Mouse (Mus musculus) embryo, embryonic 9.5 days (tissue): ENCODE measurements around the gene Auh.

ENCODE experiments used
- DNase-seq: peaks from one replicate; pipeline ENCODE4 v3.0.0-alpha.2; 2017; ENCODE audit errors: extremely low spot score

Auh gene

DNA sequence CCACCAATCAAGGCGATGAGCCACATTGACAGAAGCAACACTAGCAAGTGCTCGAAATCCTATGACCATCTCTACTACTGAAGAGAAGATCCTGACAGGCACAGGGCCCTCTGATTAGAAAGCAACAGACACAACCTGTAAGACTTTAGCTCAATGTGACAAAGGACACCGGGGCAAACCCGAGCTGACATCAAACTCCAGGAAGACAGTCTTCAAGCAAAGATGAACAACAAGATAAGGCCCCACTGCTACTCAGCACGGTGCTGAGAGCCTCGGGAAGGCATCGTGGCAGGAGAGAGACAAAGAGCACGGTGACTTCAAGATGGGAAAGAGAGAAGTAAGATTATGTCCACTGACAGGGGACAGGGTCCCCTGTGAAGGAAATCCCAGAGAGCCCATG, 7.5 kb downstream of the Auh start:
- no peak for DNase-seq

DNA sequence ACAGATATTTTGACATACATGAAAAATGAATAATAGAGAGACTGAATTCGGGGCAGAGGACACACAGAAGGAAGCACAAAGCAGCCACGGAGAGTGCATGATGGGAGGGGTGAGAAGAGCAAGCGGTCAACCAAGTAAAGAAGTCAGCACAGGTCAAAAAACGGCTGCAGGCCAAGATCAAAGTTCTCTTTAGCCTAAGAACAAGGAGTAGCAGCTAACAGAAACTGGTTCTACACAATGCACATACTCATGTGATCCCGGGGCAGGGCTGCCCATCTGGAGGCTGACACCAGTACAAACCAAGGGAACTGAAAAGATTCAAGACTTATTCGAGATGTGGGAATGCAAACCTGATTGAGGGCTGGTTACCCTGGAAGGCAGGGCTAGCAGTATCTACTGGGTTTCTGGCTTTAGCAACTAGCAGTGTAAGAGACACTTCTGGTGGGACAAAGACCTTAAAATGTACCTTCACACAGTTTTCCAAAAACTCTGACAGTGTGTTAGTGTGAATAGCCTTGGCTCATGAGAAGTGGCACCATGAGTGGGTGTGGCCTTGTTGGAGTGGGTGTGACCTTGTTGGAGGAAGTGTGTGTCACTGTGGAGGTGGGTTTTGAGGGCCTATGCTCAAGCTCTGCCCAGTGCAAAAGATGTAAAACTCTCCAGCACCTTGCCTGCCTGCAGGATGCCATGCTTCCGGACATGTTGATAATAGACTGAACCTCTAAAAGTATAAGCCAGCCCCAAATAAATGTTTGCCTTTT, 8.2 kb downstream of the Auh start:
- no peak for DNase-seq

DNA sequence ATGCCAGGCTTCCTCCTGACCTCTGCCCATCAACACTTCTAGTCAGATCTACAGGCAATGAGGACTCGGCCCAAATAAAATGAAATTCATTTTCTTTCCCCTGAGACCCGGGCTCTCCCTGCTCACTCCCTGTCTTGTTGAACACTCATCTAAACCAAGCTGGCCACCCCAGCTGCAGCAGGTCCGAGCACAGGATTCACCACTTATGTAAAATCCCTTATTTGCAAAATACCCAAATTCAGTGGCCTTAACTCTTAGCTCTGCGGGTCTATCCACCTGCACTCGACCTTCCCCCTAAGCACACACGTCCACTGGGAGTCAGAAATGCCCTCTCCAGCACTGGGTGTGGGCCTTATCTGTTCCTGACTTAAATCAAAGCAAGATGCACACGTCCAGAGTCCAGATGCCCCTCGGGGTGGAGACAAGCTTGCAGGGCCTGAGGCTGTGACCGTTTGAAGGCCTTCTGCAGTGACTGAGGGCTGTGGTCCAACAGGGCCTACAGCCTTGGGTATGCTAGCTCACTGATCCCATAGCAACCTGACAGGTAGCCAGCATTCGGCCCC, 9.6 kb downstream of the Auh start:
- DNase-seq, result no peak

DNA sequence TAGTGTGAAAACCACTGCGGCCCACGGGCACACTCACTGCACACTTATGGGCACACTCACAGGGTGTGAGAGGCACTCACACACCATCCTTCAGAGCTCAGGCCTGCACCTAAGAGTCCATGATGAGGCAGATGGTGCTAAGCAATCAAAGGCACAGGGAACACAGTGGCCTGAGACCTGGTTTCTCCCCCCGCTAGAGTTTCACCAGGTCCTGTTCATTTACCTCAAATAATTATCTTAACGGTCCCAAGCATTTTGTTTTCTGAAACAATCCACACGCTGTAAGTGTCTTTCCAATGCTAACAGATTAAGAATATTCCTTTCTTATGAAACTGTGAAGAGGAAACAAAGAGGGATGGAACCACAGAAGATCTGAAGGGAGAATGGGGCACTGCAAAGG, 11.1 kb downstream of the Auh start:
- no peak for DNase-seq

DNA sequence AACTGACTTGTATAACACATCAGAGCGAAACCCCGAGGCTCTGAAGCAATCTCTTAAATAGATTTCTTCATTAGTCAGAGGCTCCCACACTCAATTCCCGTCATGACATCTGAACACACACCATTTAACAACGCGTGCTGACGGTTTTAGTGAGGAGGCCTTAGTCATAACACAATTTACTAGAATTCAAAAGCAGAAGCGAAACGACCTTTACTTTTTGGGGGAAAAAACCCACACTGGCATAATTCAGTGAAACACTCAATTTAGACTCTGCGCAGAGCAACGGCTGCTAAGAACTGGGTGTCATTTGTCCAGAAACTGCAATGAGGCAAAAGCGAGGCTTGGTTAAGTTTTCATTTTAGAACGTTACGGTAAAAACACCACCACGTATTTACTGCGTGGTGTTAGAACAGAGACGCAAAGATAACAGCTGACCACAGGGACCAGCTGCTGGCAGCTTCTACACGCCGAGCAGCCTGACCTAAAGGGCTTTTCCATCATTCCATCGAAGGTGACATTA, 14.8 kb downstream of the Auh start:
- no peak for DNase-seq

DNA sequence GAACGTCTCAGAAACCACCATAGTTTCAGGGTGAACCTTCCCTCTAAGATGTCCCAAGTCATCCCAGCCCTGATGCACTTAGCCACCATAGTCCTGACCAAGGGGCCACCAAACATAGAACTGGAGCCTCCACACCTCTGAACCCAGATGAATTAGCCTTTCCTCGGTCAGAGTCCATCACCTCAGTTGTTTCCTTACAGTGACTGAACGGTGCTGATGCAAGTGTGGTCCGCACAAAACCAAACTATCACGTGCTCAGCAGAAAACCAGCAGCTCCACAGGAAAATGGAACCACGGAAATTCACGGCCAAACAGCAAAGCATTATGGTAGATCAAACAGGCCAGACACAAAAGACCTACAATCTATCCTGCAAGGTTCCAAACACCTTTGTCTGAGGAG, 15.6 kb downstream of the Auh start:
- no peak for DNase-seq

DNA sequence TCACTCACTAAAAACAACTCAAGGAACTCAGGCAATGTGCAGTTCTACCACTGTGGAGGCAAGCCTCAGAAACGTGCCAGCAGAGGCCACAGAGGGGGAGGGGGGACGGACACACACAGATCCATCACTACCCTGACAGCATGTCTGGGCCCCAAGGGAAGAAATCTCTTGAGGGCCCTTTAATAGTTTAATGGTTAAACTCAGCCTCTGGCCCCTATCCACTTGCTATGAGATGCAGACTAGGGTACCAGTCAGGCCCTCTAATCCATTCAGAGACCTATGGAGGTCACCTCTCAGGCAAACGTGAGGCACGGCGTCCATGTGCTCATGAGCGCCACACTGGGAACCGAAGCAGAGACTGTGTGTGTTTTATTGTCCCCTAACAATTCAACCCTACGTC, 17.0 kb downstream of the Auh start:
- DNase-seq, result peak; percentile 35

DNA sequence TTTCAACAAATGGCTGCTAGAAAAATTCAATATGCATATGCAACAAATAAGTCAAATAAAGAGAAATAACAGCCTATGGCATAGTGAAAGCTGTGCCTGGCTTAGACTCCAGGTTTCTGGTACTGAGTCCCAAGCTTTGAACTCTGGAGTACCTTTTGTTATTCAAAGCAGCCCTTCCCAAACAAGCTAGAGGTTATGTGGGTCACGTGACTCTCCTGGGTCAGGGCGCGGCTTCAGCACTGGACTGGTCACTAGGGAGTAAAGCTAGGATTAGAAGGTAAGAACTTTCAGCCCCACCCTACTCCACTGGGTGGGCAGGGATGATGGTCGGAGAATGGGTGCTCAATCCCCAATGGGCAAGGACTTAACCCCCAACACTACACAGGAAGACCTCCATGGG, 18.2 kb downstream of the Auh start:
- DNase-seq, result no peak

DNA sequence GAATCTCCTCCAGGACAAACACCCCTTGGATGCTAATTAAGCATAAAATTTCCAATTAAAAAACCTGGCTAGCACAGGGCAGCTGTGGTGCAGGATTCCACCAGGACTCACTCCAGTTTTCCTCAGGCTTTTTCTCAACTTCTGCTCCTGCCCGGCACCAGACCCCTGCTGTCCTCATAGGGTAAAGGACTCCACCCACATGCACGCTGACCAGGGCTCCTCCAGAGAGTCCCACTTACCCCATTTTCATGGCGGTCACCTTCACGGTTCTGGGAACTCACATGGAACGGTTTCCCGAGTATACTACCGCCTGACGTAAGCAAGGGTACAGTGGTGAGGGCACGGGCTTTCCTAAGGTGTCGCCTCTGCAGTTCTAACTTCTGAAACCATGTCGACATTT, 23.2 kb downstream of the Auh start:
- no peak for DNase-seq

DNA sequence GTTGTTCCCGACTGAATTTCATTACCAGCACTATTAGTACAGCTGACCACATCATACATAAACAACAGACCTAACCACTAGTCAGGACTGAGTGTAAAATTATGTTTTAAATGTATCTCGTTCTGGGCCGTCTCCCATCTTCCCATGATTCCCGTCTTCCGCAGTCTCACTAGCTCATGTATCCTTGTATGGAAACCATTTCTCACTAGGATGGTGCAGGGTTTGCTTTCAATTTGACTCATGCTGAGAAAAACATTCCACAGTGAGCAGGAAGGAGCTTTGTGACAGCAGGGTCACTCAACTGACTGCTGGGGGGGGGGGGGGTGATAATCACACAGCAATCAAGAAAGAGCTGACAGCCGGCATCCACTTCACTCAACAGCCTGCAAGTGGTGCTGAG, 25.3 kb downstream of the Auh start:
- peak; percentile 32 for DNase-seq

DNA sequence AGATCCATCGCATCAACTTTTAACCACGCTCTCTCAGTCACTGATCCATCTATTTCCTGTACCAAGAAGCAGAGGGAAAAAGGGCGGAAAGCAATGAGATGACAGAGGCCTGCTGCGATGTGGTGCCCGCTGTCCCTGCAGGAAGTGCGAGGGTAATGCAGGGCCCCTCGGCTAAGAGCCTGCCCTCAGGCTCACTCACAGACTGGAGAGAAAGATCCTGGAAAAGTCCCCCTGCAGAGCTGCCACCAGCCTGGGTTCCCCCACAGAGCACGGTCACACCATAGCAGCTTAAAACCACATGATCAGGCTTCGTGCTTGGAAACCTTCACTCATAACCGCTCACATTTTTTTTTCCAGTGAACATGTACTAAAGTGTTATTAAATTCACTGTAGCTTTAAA, 25.7 kb downstream of the Auh start:
- DNase-seq, result peak; percentile 47

DNA sequence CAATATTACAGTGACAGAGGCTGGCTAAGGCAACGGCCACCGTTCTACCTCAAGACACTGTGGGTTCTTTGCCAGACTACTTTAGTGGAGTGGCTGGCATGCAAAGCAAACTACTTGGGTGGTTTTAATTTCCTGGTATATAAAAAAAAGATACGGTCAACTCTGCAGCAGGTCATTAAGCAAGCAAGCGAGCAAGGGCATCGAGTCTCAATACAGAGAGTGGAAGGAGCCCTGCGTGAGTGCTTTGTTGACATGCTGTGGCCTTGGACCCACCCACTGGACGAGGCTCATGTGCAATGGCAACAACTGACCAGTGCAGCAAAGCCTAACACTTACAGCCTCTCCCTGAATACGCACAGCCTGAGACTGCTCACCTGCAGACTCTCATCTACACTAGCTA, 27.0 kb downstream of the Auh start:
- no peak for DNase-seq

DNA sequence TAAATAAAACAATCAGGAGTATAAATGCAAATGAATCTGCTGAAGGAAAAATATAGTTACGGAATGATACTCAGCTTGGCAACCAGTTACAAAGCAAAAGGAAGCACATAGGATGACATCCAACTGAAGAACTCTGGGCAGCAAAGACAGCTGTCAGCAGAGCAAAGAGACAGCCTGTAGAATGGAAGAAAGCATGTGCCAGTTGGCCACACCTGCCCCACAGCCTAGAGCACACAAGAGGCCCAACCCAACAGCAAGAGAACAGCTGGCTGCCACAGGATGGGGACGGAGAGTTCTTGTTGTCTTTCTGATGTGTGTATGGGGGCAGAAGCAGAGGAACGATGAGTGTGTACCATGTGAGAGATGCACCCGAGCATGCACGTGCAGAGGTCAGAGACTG, 29.8 kb downstream of the Auh start:
- no peak for DNase-seq

DNA sequence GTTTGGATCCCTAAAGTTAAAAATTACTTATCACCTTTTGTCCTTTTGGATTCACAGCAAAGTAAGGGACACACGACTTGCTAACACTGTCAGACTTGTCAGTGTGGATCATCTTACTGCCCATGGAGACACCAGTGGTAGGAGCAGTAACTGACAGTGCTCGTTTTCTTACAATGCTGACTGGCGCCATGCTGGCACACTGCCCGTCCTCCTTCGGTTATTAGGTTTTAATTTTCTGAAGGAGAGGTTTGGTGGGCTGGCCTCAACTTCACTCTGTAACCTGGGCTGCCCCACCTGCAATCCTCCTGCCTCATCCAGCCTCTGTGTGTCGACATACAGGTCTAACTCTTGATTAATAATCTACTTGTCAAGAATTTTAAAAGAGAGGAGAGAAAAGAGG, 31.7 kb downstream of the Auh start:
- DNase-seq, result no peak

DNA sequence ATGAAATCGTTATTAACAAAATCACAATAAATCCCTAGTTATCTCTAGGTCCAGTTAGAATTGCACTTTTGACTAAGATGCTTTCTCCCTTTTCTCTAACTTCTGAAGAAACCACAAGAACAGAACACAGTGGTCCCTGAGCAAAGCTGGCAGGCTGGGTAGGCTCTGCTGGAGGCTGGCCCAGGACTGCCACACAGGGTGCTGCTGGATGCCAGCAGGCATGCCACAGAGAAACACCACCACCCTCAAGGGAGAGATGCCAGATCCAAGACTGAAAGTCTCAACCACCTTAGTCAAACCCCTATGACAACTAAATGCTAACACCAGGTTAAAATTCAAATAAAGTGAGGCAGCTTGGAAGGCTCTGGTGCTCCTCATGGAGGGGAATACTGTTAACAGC, 36.7 kb downstream of the Auh start:
- DNase-seq, result no peak

DNA sequence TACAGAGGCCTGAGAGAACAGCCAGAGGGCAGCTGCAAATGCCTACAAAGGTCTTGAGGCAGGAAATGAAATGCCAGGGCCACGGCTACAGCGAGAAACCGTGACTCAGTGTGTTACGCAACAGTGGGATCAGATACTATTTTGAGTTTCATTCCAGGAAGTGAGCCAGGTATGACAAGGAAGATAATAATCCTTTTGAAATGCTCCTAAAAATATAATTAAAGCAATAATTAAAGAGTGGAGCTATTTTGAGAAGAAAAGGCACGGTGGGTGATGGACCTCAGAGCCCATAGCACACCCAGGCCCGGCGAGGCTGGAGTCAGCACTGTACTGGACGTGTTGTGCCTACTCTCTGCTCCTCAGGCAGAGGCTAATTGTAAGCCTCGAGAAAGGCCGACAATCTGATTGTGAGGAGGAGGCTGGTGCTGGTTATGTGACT, 37.4 kb downstream of the Auh start:
- DNase-seq, result no peak

DNA sequence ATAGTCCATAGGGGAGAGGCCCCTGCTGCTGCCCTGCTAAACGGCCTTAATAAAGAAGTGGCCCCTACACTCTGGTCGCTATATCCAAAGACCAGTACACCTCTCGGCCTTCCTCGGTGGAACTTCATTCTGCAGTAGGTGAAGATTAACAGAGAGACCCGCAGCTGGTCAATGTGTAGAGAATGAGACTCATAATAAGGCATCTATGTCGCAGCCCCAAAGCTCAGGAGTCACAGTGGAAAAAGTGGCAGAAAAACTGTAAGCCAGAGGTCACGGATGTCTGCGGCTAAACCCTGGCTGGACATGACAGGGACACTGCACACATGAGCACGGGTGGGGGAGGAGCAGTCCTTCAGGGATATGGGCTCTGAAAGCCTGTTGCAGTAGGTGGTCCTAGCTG, 39.2 kb downstream of the Auh start:
- DNase-seq, result no peak

DNA sequence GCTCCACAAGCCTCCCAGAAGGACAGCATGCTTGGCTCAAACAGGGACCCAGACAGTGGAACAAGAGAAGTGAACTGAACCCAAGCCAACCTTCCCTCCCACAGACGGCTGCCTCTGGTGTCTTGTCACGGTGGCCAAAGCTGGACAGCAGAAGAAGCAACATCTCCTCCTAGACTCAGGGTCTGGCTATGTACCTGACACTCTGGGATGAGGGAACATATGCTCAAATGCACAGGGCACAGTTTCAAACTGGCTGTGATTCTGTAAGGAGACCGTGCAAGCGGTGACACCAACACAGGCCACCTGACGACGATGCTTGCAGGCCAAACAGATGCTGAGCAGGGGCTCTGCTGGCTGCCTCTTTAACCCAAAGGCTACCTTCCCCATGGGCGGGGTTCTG, 42.7 kb downstream of the Auh start:
- no peak for DNase-seq

DNA sequence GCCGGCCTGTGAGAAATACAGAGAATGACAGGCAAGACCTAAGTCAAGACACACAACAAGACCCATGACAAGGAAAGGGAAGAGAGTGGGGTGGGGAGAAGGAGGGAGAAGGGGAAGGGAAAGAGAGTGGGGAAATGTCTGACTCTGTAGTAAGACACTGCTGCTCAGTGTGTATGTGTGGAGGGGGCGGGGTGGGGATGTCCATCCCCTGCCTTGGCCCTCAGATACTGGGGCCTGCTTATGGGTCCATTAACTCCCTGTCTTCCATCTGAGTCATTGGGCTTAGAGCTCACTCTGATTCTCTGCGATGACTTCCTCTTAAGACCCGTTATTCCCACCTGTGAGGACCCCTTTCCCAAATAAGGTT, 45.5 kb downstream of the Auh start:
- no peak for DNase-seq

DNA sequence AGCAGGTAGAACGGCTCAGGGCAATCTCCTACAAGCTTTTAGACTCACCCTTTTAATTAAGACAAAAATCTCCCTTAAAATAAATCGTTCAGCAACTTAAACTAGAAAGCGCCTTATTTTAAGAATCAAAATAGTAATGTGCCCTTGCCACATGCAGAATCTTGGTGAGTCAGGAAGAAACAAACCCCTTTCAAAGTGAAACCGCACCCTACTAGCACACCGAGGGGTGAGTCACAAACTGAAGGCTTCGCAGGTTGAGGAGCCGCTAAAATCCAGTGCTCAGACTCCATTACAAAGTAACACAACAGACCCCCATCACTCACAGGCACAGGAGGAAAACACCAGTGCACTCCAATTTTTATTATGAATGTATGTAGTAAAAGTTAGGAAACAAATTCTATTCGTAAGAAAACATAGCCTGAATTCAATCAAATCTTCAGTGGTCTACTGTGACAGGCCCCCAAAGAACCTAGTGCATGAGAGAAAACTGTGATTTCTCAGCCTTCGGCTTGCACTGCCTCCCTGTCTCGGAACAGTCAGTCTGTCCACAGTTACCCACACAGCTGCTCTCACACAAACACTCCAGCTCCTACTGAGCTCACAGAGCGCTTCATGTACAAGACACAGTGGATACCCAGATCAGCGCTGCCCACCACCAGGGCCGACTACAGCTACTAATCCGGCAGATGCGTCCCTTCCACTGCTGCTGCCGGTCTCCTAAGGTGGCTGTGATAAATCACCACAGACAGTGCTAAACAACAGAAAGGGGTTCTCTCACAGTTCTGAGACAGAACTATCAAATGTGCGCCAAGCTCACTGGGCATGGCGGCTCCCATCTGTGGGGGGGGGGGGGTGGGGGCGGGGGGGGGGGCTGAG, 46.2 kb downstream of the Auh start:
- DNase-seq, result no peak

DNA sequence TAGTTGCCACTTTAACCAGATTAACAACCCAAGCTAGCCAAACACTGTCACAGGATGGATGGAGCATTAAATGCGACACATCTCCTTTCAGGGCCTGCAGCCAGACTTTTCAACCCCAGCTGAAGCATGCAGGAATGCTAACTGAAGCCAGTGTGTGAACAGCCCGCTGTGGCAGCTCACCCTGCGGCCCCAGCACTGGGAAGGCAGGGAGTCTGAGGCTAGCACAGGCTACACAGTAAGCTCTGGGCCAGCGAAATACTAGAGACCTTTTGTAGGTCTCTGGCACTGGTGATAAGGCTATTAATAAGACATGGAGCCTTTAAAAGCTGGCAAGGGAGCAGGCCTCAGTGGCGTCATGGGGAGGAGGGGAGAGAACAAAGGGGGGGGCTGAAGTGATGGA, 49.1 kb downstream of the Auh start:
- no peak for DNase-seq

DNA sequence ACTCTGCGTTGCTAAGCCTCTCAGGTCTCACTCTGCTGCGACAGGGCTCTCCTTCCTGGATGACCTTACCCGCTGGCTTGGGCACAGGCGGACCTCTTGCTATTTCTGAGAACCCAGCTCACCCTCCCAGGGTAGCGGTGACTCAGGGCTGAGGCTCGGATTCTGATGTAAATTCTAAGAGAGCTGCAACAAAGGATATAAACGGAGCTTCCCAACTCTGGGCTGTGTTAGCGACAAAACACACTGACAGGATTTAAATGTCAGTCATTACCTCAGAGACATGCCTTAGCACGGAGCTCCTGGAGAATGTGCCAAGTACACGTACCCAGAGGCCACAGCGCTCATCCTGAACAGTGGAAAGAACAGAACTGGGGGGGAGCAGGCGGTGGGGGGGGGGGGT, 49.6 kb downstream of the Auh start:
- no peak for DNase-seq

DNA sequence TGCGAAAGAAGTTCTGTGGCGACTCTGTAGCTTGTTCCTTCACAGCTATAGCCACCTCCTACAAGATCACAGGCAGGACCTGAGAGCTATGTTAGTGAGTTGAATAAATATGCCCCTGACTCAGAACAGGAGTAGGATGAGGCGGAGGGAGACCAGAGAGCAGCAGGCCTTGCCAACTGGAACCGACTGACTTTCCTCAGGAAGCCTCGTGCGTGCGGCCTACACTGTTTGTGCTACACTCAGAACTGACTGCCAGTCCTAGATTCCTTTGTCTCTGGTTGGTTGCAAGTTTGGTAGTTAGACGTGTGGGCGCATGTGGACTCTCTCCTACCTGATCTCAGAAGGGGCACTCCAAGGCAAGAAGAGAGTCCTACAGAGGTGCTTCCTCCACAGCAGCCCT, 50.2 kb downstream of the Auh start:
- no peak for DNase-seq
